ENCODE assay signal across 15 mouse cellular contexts in genomic region chr3:102197746-102198145, GRCm38 (mm10). TPM values are rescaled to one million over a fixed set of nuclear protein-coding genes. Genes with fewer than 3 reads are reported as not detected.
DNase-seq lines count a peak whose midpoint lies in the region; ATAC-seq and TF ChIP-seq lines count a peak whose summit lies in the region.
"Had no signal": no experiment of that assay in that cellular context is flagged by ENCODE, and none has a peak within 500 bp of the region (broad histone marks: within the 10 kb centered on the region; RNA-seq: fewer than 3 reads in every experiment).

No protein-coding gene starts in this region.

- WGBS in hindbrain, embryonic 11.5 days = 18% methylated on average over 5 of the region's 5 CpGs
- WGBS in hindbrain, postnatal 0 days = 34% methylated on average over 5 of the region's 5 CpGs
- 34% methylated on average over 5 of the region's 5 CpGs for WGBS in stomach, embryonic 15.5 days
- WGBS in stomach, postnatal 0 days = 25% methylated on average over 5 of the region's 5 CpGs
- 5% methylated on average over 5 of the region's 5 CpGs for WGBS in limb, embryonic 10.5 days

- TF ChIP-seq CTCF in hindbrain, postnatal 0 days (IDR thresholded peaks at IDR 0.05; ENCODE audit: low read depth) = no peak
- no peak for TF ChIP-seq CTCF in stomach, postnatal 0 days (IDR thresholded peaks at IDR 0.05; ENCODE audit: low read depth)

- peaks cover 18% of the 10 kb centered on the region for H3K27me3 ChIP-seq in hindbrain, embryonic 11.5 days (ENCODE audit: control insufficient read depth, insufficient read depth, low read length)
- no peaks in the 10 kb centered on the region for H3K27me3 ChIP-seq in hindbrain, postnatal 0 days (ENCODE audit: insufficient read depth, low read length)
- H3K27me3 ChIP-seq in stomach, embryonic 15.5 days (replicated peaks) = no peaks in the 10 kb centered on the region
- H3K27me3 ChIP-seq in stomach, postnatal 0 days (ENCODE audit: control insufficient read depth, insufficient read depth, low read length) = no peaks in the 10 kb centered on the region
- peaks cover 2% of the 10 kb centered on the region; the same call in 1 of the 2 replicates for H3K27me3 ChIP-seq in limb, embryonic 10.5 days (ENCODE audit: low read depth, poor library complexity, severe bottlenecking)
- H3K27me3 ChIP-seq: CH12.LX; lung, embryonic 15.5 days had no signal

- peak; percentile 30 for DNase-seq in hindbrain, embryonic 11.5 days (ENCODE audit: low spot score)
- no peak for DNase-seq in hindbrain, postnatal 0 days (ENCODE audit: low spot score)
- no peak for DNase-seq in stomach, postnatal 0 days (ENCODE audit: low spot score)
- no peak for DNase-seq in limb, embryonic 10.5 days (ENCODE audit: low spot score)
- DNase-seq in yolk sac, embryonic 10.5 days (ENCODE audit: low spot score) = peak; percentile 76
- no peak for DNase-seq in cerebellum, adult 11-12 months
- no peak for DNase-seq in cerebellum, postnatal 25 days
- DNase-seq: cerebellum, adult 11 months had no signal

- H3K9ac ChIP-seq in hindbrain, embryonic 11.5 days (ENCODE audit: low read depth, low read length) = no peak overlapping the region
- no peak overlapping the region for H3K9ac ChIP-seq in hindbrain, postnatal 0 days (replicated peaks; ENCODE audit: low read length)
- no peak overlapping the region for H3K9ac ChIP-seq in stomach, embryonic 15.5 days
- no peak overlapping the region for H3K9ac ChIP-seq in stomach, postnatal 0 days (ENCODE audit: low read length)
- H3K9ac ChIP-seq: hindbrain, embryonic 13.5 days; limb, embryonic 12.5 days; lung, embryonic 15.5 days; midbrain, embryonic 15.5 days had no signal

- no peak overlapping the region for H3K4me3 ChIP-seq in hindbrain, embryonic 11.5 days (ENCODE audit: low read depth, low read length)
- H3K4me3 ChIP-seq in hindbrain, postnatal 0 days (ENCODE audit: low read length) = no peak overlapping the region
- H3K4me3 ChIP-seq in stomach, embryonic 15.5 days (replicated peaks) = no peak overlapping the region
- H3K4me3 ChIP-seq in stomach, postnatal 0 days (ENCODE audit: low read depth, low read length) = no peak overlapping the region
- no peak overlapping the region for H3K4me3 ChIP-seq in limb, embryonic 10.5 days
- H3K4me3 ChIP-seq: forebrain, embryonic 10.5 days; hindbrain, embryonic 13.5 days; limb, embryonic 12.5 days; lung, embryonic 15.5 days; midbrain, embryonic 15.5 days had no signal

- no peaks in the 10 kb centered on the region for H3K9me3 ChIP-seq in hindbrain, embryonic 11.5 days (ENCODE audit: control insufficient read depth, low read length)
- no peaks in the 10 kb centered on the region for H3K9me3 ChIP-seq in hindbrain, postnatal 0 days (ENCODE audit: low read length)
- H3K9me3 ChIP-seq in stomach, embryonic 15.5 days = no peaks in the 10 kb centered on the region
- no peaks in the 10 kb centered on the region for H3K9me3 ChIP-seq in stomach, postnatal 0 days (ENCODE audit: control insufficient read depth, low read length)
- no peaks in the 10 kb centered on the region for H3K9me3 ChIP-seq in limb, embryonic 10.5 days (replicated peaks)
- H3K9me3 ChIP-seq: forebrain, embryonic 10.5 days; hindbrain, embryonic 13.5 days; limb, embryonic 12.5 days; lung, embryonic 15.5 days; midbrain, embryonic 15.5 days had no signal

- no peak overlapping the region for H3K4me2 ChIP-seq in hindbrain, embryonic 11.5 days (replicated peaks; ENCODE audit: low read depth, low read length)
- no peak overlapping the region for H3K4me2 ChIP-seq in hindbrain, postnatal 0 days (ENCODE audit: low read depth, low read length)
- H3K4me2 ChIP-seq in stomach, embryonic 15.5 days = no peak overlapping the region
- no peak overlapping the region for H3K4me2 ChIP-seq in stomach, postnatal 0 days (replicated peaks; ENCODE audit: low read depth)
- H3K4me2 ChIP-seq: hindbrain, embryonic 13.5 days; limb, embryonic 12.5 days; lung, embryonic 15.5 days; midbrain, embryonic 15.5 days had no signal

- H3K36me3 ChIP-seq in hindbrain, embryonic 11.5 days (ENCODE audit: control insufficient read depth, insufficient read depth, low read length) = no peaks in the 10 kb centered on the region
- H3K36me3 ChIP-seq in hindbrain, postnatal 0 days (ENCODE audit: insufficient read depth, low read length) = no peaks in the 10 kb centered on the region
- H3K36me3 ChIP-seq in stomach, embryonic 15.5 days = no peaks in the 10 kb centered on the region
- peaks cover 6% of the 10 kb centered on the region; the same call in 1 of the 2 replicates for H3K36me3 ChIP-seq in stomach, postnatal 0 days (ENCODE audit: control insufficient read depth, insufficient read depth, low read length)
- no peaks in the 10 kb centered on the region for H3K36me3 ChIP-seq in limb, embryonic 10.5 days
- H3K36me3 ChIP-seq: forebrain, embryonic 10.5 days; hindbrain, embryonic 13.5 days; midbrain, embryonic 15.5 days had no signal

- peaks cover 14% of the 10 kb centered on the region for H3K4me1 ChIP-seq in hindbrain, embryonic 11.5 days (replicated peaks; ENCODE audit: control insufficient read depth, insufficient read depth, low read length)
- peaks cover 20% of the 10 kb centered on the region for H3K4me1 ChIP-seq in hindbrain, postnatal 0 days (ENCODE audit: insufficient read depth, low read length)
- peaks cover 43% of the 10 kb centered on the region for H3K4me1 ChIP-seq in stomach, embryonic 15.5 days
- H3K4me1 ChIP-seq in stomach, postnatal 0 days (replicated peaks; ENCODE audit: control insufficient read depth, insufficient read depth) = peaks cover 14% of the 10 kb centered on the region
- H3K4me1 ChIP-seq in limb, embryonic 10.5 days = peaks cover 96% of the 10 kb centered on the region

- no peak overlapping the region for H3K27ac ChIP-seq in hindbrain, embryonic 11.5 days (ENCODE audit: low read depth, low read length)
- H3K27ac ChIP-seq in hindbrain, postnatal 0 days = no peak overlapping the region
- 0 out of 2 replicates have a peak overlapping the region, but pooled peaks have one; percentile 0 for H3K27ac ChIP-seq in stomach, embryonic 15.5 days
- no peak overlapping the region for H3K27ac ChIP-seq in stomach, postnatal 0 days (replicated peaks)
- peak overlapping the region; percentile 39; the same call in 1 of the 2 replicates for H3K27ac ChIP-seq in limb, embryonic 10.5 days
- H3K27ac ChIP-seq: forebrain, embryonic 10.5 days; hindbrain, embryonic 13.5 days; limb, embryonic 12.5 days; lung, embryonic 15.5 days; midbrain, embryonic 15.5 days had no signal

- no peak for ATAC-seq in hindbrain, embryonic 11.5 days (ENCODE audit: low FRiP score)
- ATAC-seq in hindbrain, postnatal 0 days = no peak
- ATAC-seq in stomach, embryonic 15.5 days (ENCODE audit: insufficient read depth, low FRiP score, low read depth) = no peak
- ATAC-seq in stomach, postnatal 0 days (ENCODE audit: low FRiP score, low TSS enrichment) = no peak
- ATAC-seq: midbrain, embryonic 15.5 days had no signal

- TF ChIP-seq EP300 in stomach, postnatal 0 days (optimal IDR thresholded peaks at IDR 0.05) = no peak

RNA-seq across cellular contexts. Expression of gene Vangl1, which starts 6.7 kb away (rescaled TPM):
- 10.9 and 12.3 TPM in 2 replicates for polyA plus RNA-seq in hindbrain, embryonic 11.5 days (2014; fragmentation: Nextera tagmentation; extraction: Ambion mirVana)
- 9.4 and 13.5 TPM in 2 replicates for total RNA-seq in hindbrain, postnatal 0 days (2014; rRNA removed)
- 7.5 and 8.0 TPM in 2 replicates for polyA plus RNA-seq in hindbrain, postnatal 0 days (2015; fragmentation: Nextera tagmentation; extraction: Ambion mirVana)
- 22.7 and 27.0 TPM in 2 replicates for polyA plus RNA-seq in stomach, embryonic 15.5 days (2015; fragmentation: Nextera tagmentation; extraction: Ambion mirVana)
- polyA plus RNA-seq in stomach, postnatal 0 days (2015; fragmentation: Nextera tagmentation; extraction: Ambion mirVana) = 14.1 and 15.3 TPM in 2 replicates
- polyA plus RNA-seq in limb, embryonic 10.5 days (2016; fragmentation: Nextera tagmentation; extraction: Ambion mirVana) = 11.8 and 14.8 TPM in 2 replicates
- total RNA-seq: CH12.LX had no signal

Comparison
In these comparisons a context has a peak if more than half of its experiments do, and no peak if none do; other contexts are left out.
1. DNase-seq: peak in hindbrain, embryonic 11.5 days (single experiment) and yolk sac, embryonic 10.5 days (single experiment); none in hindbrain, postnatal 0 days (single experiment), stomach, postnatal 0 days (single experiment), limb, embryonic 10.5 days (single experiment), cerebellum, adult 11-12 months (single experiment) and cerebellum, postnatal 25 days (0 of 2).
2. H3K27ac ChIP-seq: peak in stomach, embryonic 15.5 days (single experiment) and limb, embryonic 10.5 days (single experiment); none in hindbrain, embryonic 11.5 days (single experiment), hindbrain, postnatal 0 days (single experiment) and stomach, postnatal 0 days (single experiment).